Mouse (Mus musculus) CD4-positive helper T cell, adult 2 months (primary cell): ENCODE measurements at regions not wholly inside any gene's neighbourhood (a gene's known extent, or its start where the extent isn't known, plus 50 kb on each side); places are given as distances from the start of the nearest gene placed in this dataset.

Experiments
- DNase-seq: peaks from one replicate; pipeline ENCODE4 v3.0.0-alpha.2; 2012; ENCODE audit warnings: low read depth, missing footprints, low spot score

GRCm38 (mm10) chr2:45252321-45252720 lies 135.1 kb upstream of the Zeb2 start:
- no peak for DNase-seq

- no peak for DNase-seq
These were observed 132.5 kb upstream of the Zeb2 start for GRCm38 (mm10) chr2:45249658-45250057.

GRCm38 (mm10) chr2:45246061-45246945 lies 129.1 kb upstream of the Zeb2 start:
- DNase-seq, result no peak

- DNase-seq, result no peak
These were observed 128.3 kb upstream of the Zeb2 start for GRCm38 (mm10) chr2:45245506-45245905.

GRCm38 (mm10) chr2:45244491-45244890 lies 127.3 kb upstream of the Zeb2 start:
- no peak for DNase-seq

GRCm38 (mm10) chr2:45239501-45240292 lies 122.5 kb upstream of the Zeb2 start:
- DNase-seq, result no peak

GRCm38 (mm10) chr2:45239001-45239400 lies 121.8 kb upstream of the Zeb2 start:
- DNase-seq, result no peak

GRCm38 (mm10) chr2:45236168-45236700 lies 119.0 kb upstream of the Zeb2 start:
- DNase-seq, result no peak

- DNase-seq, result no peak
These were observed 117.0 kb upstream of the Zeb2 start for GRCm38 (mm10) chr2:45234148-45234547.

GRCm38 (mm10) chr2:45230351-45231209 lies 113.4 kb upstream of the Zeb2 start:
- no peak for DNase-seq

- DNase-seq, result no peak
These were observed 112.3 kb upstream of the Zeb2 start for GRCm38 (mm10) chr2:45229501-45229900.

- DNase-seq, result no peak
These were observed 110.2 kb upstream of the Zeb2 start for GRCm38 (mm10) chr2:45227276-45227944.

- no peak for DNase-seq
These were observed 108.8 kb upstream of the Zeb2 start for GRCm38 (mm10) chr2:45226045-45226370.

- DNase-seq, result no peak
These were observed 108.3 kb upstream of the Zeb2 start for GRCm38 (mm10) chr2:45225364-45226044.

GRCm38 (mm10) chr2:45222213-45222612 lies 105.0 kb upstream of the Zeb2 start:
- DNase-seq, result no peak

GRCm38 (mm10) chr2:45219851-45220250 lies 102.7 kb upstream of the Zeb2 start:
- DNase-seq, result no peak

GRCm38 (mm10) chr2:45212833-45213232 lies 95.6 kb upstream of the Zeb2 start:
- no peak for DNase-seq

- no peak for DNase-seq
These were observed 91.3 kb upstream of the Zeb2 start for GRCm38 (mm10) chr2:45208526-45208925.

GRCm38 (mm10) chr2:45205756-45206155 lies 88.6 kb upstream of the Zeb2 start:
- DNase-seq, result no peak

GRCm38 (mm10) chr2:45205211-45205610 lies 88.0 kb upstream of the Zeb2 start:
- no peak for DNase-seq
